Mouse (Mus musculus) urinary bladder, postnatal 4 days (tissue): ENCODE data around the gene Ppfibp1.

Experiments
- DNase-seq, 2 experiments: peaks; one replicate each; pipeline ENCODE4 v3.0.0; 2021 to 2022; ENCODE audit warnings: low spot score in 2 of 2

Ppfibp1 gene

GRCm38 (mm10) chr6:146913489-146914198 lies 25.4 kb downstream of the Ppfibp1 start:
- DNase-seq: no peak

GRCm38 (mm10) chr6:146915808-146916207 lies 27.5 kb downstream of the Ppfibp1 start:
- DNase-seq: no peak

DNA sequence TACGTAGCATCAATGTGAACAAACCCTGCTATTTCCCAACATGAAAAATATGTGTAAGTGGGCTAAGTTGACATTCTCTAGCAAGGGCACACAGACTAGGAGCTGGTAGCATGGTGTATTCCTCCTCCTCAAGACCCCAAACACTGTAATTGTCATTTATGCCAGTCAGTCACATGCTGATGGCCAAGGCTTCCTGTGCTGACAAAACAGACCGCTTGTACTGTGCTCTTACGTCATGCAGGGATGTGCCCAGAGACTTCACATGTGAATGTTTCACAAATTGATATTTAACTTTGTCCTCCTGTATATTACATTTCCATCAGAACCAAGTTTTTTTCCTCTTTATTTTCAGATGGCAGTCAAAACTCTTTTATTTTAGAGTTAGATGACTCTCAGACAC lies 29.1 kb downstream of the Ppfibp1 start:
- DNase-seq: no peak

GRCm38 (mm10) chr6:146918341-146918740 lies 30.1 kb downstream of the Ppfibp1 start:
- no peak for DNase-seq

DNA sequence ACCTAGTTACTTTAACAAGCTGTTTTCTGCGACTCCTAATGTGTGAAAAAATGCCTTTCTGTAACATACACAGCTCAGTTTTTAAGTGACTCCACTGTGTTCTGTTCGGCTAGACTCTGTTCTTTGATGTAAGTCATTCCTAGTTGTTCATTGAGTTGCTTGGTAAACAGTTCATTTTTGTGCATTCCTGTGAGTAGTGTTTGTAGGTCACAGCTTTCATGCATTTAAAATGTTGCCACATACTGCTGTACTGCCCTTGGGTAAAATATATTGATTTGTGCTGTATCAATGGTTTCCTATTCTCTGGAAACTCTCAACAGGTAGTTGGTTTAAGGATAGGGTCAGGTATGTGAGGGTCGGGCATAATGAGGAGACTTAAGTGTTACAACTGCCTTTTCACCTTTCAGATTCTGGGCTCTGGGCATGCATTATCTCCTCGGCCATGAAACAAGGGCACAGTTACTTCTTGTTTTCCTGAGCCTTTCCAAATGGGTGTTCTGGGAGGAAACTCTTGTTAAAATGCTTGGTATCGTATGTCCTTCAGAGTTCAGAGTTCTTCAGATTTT lies 38.2 kb downstream of the Ppfibp1 start:
- DNase-seq: no peak

DNA sequence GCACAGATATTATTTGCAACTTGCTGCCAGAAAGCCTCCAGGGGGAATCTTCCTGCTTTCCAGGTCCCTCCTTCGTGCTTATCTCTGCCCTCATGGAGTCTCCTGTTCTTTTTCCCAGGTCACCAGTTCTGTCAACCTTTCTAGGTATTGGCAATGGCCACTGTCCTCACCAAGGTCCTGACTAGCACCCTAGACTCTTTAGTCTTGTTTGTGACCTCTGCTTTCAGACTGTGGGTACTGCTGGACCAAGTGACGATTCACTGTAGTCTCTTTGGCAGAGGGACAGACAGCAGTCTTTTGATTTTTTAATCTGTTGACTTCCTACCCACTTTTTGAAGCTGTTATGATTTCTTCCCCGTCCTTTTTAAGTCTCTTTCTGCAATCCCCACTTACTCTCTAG lies 39.8 kb downstream of the Ppfibp1 start:
- DNase-seq: no peak

GRCm38 (mm10) chr6:146929031-146929430 lies 40.7 kb downstream of the Ppfibp1 start:
- DNase-seq: no peak

- DNase-seq: no peak
These were observed 44.8 kb downstream of the Ppfibp1 start for GRCm38 (mm10) chr6:146933123-146933522.

DNA sequence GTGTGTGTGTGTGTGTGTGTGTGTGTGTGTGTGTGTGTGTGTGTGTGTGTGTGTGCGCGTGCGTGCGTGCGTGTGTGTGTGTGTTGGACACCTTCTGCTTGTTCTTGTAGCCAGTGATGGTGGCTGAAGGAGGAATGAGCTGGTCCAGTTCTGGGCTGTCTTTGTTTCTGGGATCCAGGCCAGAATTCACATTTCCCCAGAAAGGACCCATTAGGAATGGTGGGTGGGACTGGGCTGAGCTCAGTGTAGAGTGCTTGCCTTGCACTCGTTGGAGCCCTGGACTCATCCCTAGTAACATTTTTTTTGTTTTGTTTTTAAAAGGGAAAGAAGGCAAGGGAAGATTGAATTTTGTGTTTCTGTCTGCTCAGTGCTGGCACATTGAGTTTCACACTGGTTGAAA lies 47.7 kb downstream of the Ppfibp1 start:
- DNase-seq: no peak

DNA sequence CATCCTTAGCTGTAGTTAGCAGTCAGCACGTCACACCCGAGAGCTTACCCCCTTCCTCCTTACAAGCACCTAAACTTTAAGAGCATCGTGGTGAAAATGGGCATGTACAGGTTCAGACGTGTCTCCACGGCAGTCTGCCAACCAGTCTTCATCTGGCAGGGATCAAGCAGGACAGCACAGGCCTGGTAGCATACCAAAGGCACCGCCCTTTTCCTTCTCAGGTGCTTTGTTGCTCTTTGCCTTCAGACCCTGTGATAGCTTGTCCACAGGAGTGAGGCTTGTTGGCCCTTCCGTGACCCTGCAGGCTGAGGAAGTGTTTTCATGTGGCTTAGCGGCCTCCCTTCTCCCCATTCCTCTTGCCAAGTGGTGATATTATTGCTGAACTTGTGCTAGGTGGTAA lies 50.7 kb downstream of the Ppfibp1 start:
- DNase-seq: peak; percentile 61 to 63

DNA sequence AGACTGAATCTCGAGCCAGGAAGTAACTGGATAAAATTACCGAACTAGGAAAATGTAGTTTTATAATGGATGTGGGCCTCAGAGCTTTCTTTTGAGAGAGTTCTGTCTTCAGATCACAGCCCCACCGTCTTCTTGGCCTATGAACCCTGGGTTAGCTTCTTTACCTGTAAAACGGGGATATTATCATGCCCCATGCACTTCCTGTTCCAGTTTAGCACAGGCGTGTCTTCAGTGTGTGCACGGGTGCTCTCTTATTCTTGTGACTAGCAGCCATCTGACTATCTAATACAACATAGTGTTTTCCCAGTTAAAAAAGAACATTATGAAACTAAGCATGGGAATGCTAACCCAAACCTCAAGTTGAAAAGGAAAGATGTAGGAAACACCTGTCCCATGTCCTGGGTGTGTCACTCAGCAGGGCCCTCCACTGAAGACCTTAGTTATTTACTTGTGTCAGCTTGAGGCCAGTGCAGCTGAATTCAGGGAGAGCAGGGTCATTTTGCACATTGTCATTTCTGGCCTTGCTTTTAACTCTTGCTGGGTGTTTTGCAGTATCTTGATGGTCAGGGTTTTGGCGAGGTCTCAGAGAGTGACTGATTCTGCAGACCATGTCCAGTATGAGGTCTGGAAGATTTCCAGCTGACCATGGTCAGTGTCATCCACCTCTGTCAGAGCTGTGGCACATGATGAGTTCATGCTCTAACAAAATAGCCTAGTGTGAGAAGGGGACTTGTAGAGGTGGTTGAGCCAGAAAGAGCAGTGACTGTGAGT lies 53.4 kb downstream of the Ppfibp1 start:
- no peak for DNase-seq

DNA sequence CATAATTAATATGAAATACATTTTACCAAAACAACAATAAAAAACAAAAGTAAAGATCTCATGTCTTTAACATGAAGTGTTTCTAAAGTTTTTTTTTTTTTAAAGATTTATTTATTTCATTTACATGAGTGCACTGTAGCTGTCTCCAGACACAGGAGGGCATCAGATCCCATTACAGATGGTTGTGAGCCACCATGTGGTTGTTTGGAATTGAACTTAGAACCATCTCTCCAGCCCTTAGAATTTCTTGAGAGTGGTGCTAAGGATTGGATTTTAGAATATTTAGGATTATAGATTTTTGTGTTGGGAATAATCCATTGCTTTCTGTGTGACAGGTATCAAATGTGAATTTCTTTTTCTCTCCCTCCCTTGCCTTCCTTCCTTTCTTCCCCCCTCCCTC lies 55.7 kb downstream of the Ppfibp1 start:
- DNase-seq: no peak

- no peak for DNase-seq
These were observed 56.5 kb downstream of the Ppfibp1 start for GRCm38 (mm10) chr6:146944830-146945229.

- DNase-seq: no peak
These were observed 58.2 kb downstream of the Ppfibp1 start for GRCm38 (mm10) chr6:146946327-146947029.

DNA sequence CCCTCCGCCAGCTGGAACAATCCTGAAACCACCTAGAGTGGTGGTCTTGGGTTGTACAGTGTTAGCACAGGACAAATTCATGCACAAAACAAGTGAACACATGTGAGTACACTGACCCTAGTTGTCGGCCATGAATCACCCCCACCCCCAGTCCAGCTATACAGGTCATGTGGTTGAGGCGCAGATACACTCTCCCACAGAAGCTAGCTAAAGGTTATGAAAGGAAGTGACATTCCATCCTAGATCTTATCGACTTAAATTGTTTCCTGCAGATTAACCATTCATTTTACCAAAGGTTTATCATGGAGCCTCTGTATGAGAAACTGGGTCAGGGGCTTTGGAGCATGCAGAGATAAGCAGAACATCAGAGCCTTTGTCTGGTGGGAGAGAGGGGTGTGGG lies 58.9 kb downstream of the Ppfibp1 start:
- no peak for DNase-seq

DNA sequence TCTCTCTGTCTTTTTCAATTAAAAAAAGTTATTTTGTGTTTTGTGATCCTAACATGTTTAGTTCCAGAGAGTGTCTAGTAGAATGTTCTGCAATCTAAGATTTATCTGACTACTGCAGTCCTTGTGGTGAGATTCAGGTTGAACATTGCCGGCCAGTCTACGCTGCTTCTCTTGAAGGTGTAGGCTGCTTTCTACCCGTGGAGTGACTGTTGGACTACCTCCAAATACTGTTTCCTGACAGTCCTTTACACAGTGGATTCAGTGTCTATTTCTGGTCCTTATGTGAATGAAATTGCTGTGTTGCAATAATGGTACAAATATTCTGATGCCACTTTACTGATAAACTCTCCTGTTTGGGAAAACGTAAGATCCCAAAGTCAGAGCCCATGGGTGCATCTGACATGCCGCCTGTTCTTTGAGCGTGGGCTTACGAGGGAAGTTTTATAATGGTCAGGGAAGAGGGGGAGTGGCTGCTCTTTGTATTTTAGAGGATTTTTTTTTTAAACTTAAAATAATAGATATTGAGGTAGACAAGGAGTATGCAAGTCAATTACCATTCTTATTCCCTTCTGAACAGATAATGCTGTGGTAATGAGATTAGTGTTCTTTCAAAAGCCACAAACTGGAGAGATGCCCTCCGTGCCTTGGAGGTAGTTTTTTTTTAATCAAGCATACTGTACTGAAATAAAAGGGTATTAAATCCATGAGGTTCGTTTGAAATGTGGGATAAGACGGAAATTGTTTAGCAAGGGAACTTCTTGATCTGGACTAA lies 61.6 kb downstream of the Ppfibp1 start:
- DNase-seq: no peak

- no peak for DNase-seq
These were observed 62.2 kb downstream of the Ppfibp1 start for GRCm38 (mm10) chr6:146950454-146950832.

DNA sequence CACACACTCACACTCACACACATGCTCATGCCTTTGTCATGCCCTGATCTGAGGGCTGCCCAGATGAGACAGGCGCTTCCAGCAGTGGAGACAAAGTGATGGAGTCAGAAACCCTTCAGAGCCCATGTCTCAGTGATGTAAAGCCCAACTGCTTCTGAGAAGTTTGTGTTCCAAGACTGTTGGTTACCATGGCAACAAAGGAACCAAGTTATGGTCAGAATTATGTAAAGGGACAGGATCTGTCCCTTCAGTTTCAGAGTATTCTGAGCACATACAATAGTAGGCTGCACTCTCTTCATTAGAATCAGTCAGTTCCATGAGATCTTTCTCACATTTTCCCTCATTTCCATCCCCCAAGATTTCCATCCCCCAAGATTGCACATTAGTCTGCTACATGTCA lies 66.0 kb downstream of the Ppfibp1 start, which contains the start of gene 1700034J05Rik:
TSS of gene 1700034J05Rik (minus strand) at position 165 of the 400 bp plus-strand sequence.
- DNase-seq: no peak

DNA sequence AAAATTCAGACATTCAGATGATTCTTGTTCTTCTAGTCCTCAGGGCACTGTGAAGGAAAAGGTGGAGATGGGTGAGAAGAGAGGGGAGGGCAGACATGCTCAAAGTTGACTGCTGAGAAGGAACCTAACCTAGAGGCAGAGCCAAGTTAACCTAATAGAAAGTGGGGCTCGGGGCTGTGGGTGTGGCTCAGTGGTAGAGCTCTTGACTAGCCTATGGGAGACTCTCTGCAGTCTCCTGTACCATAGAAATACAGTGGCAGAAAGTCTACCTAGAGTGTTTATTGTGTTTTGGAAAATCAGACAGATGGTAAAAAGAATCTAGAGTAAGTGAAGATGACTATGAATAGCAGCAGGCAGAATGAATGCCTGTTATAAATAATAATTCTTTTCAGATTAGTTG lies 67.2 kb downstream of the Ppfibp1 start:
- DNase-seq: no peak

DNA sequence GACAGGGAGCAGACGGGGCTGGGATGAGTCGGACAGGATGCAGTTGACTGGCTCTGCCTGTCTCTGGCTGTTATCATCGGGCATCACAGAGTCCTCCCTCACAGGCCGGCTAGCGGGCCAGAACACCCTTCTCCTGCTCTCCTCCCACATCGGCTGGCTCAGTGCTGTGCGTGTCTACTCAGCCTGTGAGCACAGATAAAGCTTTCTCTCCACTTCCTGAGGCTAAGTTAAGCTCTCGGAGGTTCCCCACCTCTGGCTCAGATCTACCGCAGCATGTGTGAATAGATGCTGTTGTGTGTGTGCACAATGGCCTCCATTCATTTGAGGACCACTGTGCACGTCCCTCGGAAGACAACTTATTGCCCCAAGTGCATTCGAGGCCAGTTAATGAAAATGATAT lies 67.6 kb downstream of the Ppfibp1 start:
- no peak for DNase-seq

GRCm38 (mm10) chr6:146956961-146957360 lies 68.7 kb downstream of the Ppfibp1 start:
- DNase-seq: no peak

GRCm38 (mm10) chr6:146958694-146959093 lies 70.4 kb downstream of the Ppfibp1 start:
- no peak for DNase-seq
